Mouse (Mus musculus): ENCODE measurements around the gene Necab2.
A peak's percentile ranks its signal among the peaks of the same experiment; 100 is the strongest.

Gene Necab2

DNA sequence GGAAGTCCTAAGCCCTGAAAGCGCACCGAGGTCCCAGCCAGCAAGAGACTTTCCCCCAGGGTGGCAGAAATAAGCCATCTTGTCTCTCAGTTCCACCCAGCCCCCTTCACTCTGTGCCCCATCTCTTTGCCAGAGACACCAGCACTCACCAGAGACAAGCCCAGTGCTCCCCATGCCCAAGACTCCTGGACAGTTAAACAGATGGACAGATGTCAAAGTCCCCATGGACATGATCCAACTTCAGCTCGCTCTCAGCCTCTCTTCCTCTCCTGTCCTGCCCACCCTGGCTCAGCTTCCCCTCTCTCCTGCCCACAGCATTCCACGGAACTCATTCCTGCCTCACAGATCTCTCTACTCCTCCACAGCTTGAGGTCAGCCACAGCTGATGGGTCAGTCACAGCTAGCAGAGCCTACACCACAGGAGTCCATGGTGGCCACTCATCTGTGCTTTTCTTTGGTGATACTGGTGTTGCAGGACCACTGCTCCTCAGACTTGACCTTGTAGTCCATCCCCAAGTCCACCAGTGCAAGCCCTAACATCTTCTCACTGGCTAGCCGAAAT, 17.7 kb upstream of the Necab2 start:
- no peak for DNase-seq

DNA sequence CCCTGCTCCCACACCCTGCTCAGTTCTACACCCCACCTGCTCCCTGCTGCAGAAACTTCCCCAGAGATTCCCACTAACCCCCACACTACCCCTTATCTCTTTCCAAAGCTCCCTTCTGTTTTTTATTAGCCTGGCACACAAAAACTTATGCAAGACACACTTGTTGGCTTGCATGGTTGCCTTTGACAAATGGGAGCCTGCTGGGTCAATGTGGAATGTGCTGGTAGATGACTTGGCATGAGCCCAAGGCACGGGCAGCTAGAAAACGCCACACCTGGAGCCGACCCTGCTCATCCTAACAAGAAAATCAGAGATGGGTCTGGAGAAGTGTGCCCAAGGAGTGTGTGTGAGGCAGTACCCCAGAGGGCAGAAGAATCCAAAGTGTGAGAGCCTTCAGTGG, 17.0 kb upstream of the Necab2 start:
- no peak for DNase-seq

DNA sequence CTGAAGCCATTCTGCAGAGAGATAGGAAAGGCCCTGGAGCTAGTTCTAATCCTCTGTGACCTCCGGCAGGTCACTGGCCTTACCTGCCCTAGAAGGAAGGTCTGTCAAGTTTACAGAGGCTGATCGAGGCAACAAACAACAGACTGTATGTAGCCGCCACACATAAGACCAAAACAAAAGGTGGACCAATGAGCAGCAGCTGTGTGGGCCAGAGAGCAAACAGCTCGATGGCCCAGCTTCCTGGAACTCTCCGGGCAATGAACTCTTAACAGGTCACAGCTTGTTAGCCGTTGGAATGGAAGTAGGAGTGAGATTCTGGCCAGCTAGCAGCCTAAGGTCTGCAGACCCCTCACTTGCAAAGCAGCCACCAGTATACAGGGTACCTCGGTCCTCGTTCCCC, 16.3 kb upstream of the Necab2 start:
- no peak for DNase-seq

DNA sequence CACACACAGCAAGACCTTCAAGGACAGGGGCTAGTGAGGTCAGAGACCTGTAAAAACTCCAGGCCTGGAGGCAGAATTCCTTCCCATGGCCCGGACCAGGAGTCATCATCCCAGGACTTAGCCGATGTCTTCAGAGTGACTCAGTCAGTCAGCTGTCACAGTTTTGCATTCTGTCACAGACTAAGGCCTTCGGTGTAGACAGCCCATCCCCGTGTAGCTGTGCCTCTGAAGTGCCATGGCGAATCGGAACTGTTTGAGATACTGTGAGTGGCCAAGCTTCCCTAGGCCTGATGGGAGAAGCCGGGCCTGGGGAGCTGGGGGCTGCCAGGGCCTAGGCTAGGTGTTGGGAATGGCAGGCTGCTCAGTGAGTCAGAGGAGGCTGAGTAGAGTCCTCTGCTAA, 15.8 kb upstream of the Necab2 start:
- no peak for DNase-seq

DNA sequence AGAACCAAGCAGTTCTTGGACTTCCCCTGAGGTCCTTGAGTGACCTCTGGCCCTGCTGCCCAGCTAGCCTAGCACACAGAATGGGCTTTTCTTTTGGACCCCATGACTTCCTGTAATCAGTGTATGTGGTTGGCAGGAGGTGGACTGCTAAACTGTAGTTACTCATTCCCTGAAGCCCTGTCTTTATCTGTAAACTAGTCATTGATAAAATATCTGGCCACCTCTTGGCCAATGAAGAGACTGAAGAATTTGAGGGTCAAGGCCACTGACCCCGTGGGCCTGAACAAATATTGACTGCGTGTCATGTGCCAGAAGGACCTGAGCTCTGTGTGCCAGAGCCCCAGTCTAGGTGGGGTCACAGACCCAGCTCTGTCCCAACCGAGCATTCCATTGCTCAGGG, 14.1 kb upstream of the Necab2 start:
- DNase-seq, result no peak

DNA sequence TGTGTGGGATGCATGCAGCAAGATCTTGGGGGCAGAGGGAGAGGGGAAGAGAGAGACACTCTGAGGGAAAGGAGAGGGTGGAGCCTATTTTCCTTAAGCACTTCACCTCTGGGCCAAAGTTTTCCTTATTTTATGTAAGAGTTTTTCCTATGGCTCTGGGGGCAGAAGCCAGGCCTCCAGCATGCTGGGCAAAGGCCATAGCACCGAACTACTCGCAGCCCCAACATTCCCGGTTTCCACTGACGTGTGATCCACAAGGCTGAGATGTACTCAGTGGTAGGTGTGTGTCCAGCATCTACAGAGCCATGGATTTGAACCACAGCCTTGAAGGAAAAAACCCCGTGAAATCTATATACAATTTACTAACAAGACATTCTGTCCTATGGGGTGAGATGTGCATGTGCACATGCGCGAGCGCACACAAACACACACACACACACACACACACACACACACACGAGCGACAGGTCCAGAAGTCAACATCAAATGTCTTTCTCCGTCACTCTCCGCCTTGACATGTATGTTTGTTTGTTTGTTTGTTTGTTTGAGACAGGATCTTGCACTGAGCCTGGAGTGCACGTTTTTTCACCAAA, 12.8 kb upstream of the Necab2 start, which contains the start of gene Osgin1:
Osgin1 (plus strand) TSS at position 543 of the 593 bp plus-strand sequence.
- DNase-seq, result no peak

DNA sequence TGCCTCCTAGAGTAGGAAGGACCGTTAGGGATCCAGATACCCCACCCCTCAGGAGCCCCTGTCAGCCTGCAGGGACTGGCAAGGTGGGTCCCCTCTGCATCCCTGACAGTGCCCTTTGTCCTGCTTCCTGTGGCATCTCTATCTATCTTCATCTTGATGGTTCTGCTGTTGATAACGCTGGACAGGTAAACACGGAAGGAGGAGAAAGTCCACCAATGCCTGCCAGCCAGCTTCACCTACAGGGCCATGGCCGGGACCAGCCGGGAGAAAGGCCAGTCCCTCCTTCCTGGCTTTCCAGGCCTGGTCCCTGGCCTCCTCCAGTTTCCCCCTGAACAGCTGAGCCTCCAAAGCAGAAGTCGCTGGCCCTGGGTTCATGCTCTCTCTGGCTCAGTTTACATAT, 11.9 kb upstream of the Necab2 start:
- no peak for DNase-seq

DNA sequence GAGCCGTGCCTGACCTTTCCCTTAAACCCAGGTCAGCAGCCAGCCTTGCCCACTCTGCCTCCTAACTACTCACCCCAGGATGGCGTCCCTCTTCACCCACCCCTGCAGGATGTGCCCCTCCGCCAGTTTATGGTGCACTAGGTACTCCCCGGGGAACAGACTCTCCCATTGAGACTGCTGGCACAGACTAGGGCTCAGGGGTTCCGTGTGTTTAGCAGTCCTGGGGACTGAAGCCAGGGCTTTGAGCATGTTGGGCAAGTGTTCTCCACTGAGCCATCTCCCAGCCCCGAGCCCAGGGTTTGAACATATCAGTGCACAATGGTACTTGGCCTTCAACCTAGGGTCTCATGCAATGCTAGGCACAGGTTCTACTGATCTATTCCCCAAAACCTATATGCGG, 11.0 kb upstream of the Necab2 start:
- DNase-seq, result no peak

DNA sequence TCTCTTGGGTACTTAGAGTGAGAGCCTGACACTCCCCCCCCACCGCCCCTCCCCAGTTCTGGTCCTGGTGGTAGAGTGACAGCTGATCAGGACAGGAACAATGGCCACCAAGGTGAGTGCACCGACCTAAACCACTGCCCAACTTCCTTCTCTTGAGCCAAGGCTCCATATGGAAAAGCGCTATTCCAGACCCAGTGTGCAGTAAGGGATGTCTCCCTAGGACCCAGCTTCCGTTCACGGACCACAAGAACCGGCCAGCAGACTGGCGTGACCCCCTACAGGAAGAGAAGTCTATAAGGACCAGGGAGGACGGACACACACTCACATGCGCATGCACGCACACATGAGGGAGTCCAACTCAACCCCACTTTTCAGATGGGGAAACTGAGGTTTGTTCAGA, 10.2 kb upstream of the Necab2 start:
- DNase-seq, result no peak

DNA sequence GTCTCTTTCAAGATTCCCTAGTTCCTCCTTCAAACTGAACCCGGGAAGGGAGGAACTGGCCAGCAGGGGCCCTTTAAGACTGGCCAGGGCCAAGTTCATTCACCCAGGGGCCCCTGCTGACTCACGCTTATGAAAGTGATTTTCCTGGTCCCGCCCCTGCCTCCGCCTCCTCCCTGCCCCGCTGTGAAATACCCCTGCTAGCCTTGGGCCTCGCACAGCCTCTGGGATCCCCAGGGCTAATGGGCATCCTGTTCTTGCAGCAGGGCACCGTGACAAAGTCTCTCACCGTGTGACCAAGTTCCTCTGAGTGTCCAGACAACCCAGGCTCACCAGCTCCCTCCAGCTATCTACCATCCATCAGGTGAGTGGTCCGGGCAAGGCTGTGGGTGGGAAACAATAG, 9.6 kb upstream of the Necab2 start:
- DNase-seq, result no peak

DNA sequence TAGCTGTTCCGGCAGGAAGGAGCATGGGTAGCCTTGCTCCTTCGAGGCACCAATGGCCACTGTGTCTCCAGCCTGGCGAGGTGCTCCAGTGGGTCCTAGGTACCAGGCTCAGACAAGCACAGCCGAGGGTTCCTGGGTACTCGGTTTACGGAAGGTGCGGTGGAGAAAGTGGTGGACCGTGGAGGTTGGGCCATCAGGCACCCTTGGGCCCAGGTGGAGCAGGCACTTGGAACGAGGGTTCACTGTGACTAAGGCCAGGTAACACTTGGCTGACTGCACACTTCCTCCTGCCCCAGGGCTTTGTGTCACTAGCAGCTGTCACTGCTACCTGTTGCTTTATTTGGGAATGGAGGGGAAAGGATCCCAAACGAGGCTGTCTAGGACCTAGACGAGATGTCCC, 9.0 kb upstream of the Necab2 start:
- no peak for DNase-seq

DNA sequence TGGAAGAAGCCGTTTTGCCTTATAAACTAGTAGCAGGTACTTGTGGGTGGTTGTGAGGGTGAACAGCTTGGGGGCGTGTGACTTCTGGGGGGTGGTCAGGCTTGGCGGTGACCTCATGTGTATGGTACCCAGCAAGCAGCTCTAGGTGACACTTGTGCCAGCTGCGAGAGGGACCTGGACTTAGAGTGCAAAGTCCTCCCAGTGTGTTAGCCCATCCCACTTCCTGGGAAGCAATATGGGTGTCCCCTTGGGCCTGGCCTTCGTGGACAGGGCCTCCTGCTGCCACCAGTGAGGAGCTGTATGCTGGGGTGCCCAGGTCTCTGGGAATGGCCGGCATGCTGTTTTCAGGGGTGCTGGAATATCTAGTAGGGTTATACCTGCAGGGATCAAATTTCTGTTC, 7.6 kb upstream of the Necab2 start:
- DNase-seq, result no peak

DNA sequence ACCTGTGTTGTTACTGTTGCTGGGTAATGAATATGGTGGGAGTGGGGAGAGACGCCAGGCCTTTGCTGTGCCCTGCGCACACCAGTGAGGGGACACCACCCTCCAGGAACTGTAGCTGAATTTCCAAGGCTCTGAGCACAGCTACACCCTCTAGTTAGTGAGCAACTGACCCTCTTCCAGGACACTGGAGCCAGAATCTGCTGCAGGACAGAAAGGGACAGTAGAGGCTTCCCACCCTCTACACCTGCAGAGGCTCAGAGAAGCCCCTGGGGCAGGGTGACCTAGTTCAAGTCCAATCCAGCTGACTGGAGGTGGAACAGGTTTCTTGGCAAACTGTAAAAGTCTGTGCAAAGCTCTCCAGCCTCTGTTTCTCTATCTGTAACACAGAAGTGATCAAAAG, 7.1 kb upstream of the Necab2 start:
- no peak for DNase-seq

DNA sequence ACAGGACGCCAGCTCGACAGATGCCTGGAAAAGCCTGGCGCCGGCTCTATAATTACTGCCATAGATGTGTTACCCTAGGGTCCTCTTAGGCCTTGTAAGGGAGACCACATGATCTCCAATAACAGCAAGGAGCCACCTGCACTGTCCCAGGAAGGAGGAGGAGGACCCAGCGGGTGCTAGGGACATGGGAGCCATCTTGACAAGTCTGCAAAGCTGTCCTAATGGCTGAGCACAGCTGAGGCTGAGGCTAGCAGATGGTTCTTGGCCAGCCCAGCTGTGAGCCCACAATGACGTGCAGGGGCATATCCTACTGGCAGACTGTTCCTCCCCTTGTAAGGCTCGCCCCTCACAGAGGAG, 6.6 kb upstream of the Necab2 start:
- no peak for DNase-seq

DNA sequence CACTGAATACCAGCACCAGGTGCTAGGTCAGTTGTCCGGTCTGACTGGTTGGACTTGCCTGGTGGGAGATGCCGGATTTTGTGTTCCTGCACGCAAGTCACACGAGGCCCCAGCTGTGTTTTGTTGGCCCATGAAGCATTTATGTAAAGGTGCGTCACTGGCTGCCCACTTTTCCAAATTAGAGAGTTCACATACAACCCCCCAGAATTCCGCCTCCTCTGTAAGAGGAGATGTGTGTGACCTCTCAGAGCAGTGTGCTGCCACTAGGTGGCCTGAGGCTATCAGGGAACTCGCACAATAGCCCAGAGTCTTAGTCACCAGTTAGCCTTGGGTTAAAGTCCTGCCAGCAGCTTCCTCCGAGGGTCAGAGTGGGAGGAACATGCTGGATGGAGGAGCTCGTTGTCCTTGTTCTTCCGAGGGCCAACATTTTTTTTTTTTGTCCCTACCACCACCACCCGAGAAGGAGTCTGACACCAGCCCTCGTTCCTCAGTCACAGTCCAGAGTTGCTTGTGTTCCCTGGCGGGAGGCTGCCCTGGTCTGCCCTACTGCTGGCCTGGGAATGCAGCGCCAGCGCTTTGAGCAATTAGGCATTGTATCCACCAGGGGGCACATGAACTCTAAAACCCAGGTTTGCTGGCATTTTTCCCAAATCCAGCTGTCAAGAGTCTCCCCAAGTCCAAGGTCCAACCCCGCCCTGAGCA, 6.1 kb upstream of the Necab2 start:
- DNase-seq, result peak; percentile 45

DNA sequence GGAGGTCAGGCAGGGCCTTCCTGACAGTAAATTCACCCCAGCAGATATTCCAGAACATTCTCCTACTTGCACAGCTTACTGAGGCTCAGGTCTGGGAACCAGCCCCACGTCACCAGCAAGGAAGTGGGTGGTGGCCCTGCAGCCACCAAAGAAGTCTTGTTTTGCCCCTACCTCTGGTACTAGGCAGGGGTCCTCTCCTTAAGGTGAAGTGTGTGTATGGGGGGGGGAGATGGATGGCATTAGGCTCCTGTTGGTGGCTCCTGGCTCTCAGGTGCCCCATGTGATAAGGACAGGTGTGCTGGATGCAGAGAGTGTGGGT, 5.6 kb upstream of the Necab2 start:
- DNase-seq, result no peak

DNA sequence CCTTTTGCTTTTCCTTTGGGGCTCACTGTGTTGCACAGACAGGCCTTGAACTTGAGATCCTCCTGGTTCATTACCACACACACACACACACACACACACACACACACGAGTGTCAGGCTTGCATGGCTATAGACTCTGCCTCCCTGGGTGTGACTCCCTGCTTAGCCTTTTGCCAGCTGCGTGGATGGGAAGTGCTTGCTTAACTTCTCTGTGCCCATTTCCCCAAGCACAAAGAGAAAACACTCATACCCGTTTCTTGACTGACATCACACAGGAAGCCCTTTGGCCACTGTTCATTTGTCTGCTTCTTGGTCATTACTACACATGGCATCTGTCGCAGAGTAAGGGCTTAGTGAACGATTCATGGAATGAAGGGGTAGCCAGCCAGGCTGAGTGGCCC, 4.5 kb upstream of the Necab2 start:
- no peak for DNase-seq

DNA sequence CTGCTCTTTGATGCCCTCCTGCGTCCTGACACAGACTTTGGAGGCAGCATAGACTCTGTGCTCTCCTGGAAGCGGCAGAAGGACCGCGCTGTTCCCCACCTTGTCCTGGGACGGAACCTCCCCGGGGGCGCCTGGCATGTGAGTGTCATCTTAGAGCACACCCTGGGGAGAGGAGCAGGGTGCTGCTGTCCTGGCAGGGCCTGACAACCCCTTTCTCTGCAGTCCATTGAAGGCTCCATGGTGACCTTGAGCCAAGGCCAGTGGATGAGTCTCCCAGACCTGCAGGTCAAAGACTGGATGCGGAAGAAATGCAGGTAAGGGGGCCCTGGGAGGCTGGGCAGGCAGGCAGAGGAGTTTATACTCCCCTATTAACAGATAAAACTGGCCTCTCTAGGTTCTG, 3.5 kb upstream of the Necab2 start:
- DNase-seq, result no peak

DNA sequence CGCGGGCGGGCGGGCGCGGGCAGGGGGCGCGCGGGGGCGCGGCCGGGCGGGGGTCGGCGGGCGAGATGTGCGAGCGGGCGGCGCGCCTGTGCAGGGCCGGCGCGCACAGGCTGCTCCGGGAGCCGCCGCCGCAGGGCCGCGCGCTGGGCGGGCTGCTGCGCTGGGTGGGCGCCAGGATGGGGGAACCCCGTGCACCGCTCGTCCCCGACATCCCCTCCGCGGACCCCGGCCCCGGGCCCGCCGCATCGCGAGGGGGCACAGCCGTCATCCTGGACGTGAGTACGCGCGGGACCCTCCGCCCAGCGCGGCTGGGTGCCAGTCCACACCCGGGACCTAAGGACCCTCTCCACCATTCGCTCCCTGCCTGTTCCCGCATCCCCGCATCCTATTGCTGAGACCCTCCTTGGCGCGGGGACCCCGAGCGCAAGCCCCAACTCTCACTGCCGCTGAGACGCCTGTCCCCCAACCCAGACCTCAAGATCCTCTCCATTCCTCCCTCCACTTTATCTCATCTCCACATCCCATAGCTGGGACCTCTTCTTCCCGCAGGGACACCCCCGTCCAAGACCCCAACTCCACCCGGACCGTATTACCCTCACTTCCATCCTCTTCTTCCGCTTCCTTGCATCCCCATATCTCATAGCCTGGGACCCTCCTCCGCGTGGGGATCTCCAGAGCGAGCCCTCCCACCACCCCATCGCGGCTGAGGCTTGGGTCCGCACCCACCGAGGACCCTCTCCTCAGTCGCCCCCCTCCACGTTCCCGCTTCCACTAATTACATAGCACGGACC, 666 bp downstream of the Necab2 start:
- no peak for DNase-seq

DNA sequence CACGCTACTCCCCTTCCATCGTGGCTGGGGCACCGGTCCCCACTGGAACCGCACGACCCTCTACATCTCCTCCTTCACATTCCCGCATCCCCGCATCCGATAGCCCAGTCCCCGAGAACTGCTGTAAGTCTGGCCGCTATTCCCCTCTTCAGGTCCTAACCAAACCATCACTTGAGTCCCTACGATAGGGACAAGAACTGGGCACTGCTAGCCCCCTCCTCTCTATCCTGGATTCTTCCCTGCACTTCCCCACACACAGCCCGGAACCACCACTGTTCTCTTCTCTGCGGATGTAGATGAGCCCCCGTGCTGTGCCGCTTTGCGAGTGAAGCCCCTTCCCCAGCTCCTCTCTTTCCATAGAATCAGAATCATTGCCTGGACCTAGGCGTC, 1.3 kb downstream of the Necab2 start:
- DNase-seq, result no peak

DNA sequence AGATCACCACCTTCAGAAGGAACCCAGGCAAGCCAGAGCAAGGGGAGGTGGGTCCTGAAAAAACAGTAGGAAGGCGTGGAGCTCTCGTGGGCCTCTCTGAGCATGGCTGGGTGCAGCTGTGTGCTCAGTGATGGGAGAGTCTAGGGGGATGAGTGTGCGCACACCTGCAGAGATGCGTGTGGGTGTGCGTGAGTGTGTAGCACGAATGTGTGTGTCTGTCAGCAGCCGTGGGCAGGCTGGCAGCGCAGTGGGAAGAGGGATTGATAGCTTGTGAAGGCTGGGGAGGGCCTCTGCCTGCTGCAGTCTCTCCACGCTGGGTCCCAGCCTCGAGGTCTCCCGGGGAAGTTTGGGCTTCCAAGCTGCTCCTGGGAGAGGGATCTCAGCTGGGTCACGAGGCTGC, 3.1 kb downstream of the Necab2 start:
- DNase-seq, result no peak

DNA sequence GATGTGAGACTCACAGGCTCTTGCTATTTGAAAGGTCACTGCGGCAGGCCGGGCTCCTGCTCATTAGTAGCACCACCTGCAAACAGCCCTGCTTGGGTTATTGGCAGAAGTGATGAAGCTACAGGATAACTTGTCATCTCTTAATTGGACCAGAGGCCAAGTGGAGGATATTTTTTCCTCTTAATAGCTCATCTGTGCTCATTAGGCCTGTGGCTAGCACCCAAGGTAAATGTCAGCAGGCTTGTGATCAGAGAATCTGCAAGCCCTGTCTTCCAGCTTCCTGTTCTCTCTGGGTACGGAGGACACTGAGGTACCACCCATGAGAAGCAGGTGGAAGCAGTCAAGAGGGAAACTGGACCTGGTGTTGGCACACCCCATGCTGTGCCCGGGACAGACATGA, 4.6 kb downstream of the Necab2 start:
- DNase-seq, result no peak

DNA sequence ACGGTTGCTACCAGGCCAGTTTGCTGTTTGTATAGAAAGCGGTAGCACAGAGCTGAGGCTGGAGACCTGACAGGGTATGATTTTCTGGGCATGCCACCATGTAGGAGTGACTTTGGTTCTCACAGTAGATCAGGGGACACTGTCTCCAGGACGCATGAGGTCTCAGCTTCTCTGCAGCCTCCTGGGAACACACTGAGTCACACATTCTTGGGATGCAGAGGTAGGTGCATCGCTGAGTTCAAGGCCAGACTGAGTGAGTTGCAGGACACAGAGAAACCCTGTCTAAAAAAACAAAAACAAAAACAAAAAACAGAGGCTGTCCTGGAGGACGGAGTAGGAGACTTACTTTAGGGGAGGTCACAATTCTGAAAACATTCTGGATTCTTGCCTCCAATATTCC, 6.4 kb downstream of the Necab2 start:
- DNase-seq, result no peak

DNA sequence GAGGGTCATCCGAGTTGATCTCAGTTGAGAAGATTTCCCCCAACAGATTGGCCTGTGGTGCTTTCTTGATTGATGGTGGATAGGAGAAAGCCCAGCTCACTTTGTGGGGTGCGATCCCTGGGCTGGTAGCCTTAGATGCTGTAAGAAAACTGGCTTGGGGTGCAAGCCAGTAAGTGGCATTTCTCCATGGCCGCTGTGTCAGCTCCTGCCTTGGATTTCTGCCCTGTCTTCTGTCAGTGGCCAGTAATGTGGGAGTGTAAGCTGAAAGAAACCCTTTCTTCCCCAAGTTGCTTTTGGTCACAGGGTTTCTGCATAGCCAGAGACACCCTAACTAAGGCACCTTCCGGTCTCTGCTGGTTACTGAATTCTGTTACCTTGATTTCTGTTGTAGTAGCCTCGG, 9.5 kb downstream of the Necab2 start:
- no peak for DNase-seq
